Mouse (Mus musculus) hindbrain, embryonic 12.5 days (tissue): ENCODE measurements around the gene Ranbp10. TPM values are rescaled to one million over a fixed set of nuclear protein-coding genes. Genes with fewer than 3 reads are reported as not detected.

ENCODE experiments used
- ATAC-seq: fragments of 200-750 bp; cut with Nextera tagmentation; 2 replicates; pipeline ENCODE4 v1.8.0; 2017; ENCODE audit warnings: moderate TSS enrichment; ENCODE audit not compliant: low FRiP score
- H3K27ac ChIP-seq: fragments of 300-500 bp; sonication (generic); 2 replicates; pipeline ENCODE4 v1.5.1; 2016; ENCODE audit warnings: mild to moderate bottlenecking
- H3K27me3 ChIP-seq: fragments of 300-500 bp; sonication (generic); 2 replicates; pipeline ENCODE4 v1.6.1; 2016; ENCODE audit warnings: mild to moderate bottlenecking
- H3K36me3 ChIP-seq: fragments of 300-500 bp; sonication (generic); 2 replicates; pipeline ENCODE4 v1.6.1; 2016; ENCODE audit warnings: mild to moderate bottlenecking
- H3K4me1 ChIP-seq: fragments of 300-500 bp; sonication (generic); 2 replicates; pipeline ENCODE4 v1.6.1; 2016
- H3K4me2 ChIP-seq: fragments of 300-500 bp; sonication (generic); replicated peaks from 2 replicates; pipeline ENCODE4 v1.6.1; 2016; ENCODE audit warnings: mild to moderate bottlenecking
- H3K4me3 ChIP-seq: fragments of 300-500 bp; sonication (generic); 2 replicates; pipeline ENCODE4 v1.5.1; 2016; ENCODE audit warnings: mild to moderate bottlenecking
- H3K9ac ChIP-seq: fragments of 300-500 bp; sonication (generic); 2 replicates; pipeline ENCODE4 v1.6.1; 2016; ENCODE audit warnings: mild to moderate bottlenecking, moderate library complexity
- H3K9me3 ChIP-seq: fragments of 300-500 bp; sonication (generic); replicated peaks from 2 replicates; pipeline ENCODE4 v1.6.1; 2016; ENCODE audit warnings: mild to moderate bottlenecking
- WGBS: fragments of 180-500 bp; shearing (Covaris S2); methylation state at CpG from one replicate; pipeline ENCODE4 v1.1.7; 2016; 5-methylcytosine and 5-hydroxymethylcytosine counted together
- polyA plus RNA-seq: library from polyadenylated mRNA; unstranded; fragments of >200 nt; fragmentation: Nextera tagmentation; extraction: Ambion mirVana; gene quantifications from 2 replicates; pipeline ENCODE4 v1.2.1, GENCODE M21; 2016

Ranbp10 gene
- polyA plus RNA-seq, 1 experiment from 2014 or later = 14.6 TPM

DNA sequence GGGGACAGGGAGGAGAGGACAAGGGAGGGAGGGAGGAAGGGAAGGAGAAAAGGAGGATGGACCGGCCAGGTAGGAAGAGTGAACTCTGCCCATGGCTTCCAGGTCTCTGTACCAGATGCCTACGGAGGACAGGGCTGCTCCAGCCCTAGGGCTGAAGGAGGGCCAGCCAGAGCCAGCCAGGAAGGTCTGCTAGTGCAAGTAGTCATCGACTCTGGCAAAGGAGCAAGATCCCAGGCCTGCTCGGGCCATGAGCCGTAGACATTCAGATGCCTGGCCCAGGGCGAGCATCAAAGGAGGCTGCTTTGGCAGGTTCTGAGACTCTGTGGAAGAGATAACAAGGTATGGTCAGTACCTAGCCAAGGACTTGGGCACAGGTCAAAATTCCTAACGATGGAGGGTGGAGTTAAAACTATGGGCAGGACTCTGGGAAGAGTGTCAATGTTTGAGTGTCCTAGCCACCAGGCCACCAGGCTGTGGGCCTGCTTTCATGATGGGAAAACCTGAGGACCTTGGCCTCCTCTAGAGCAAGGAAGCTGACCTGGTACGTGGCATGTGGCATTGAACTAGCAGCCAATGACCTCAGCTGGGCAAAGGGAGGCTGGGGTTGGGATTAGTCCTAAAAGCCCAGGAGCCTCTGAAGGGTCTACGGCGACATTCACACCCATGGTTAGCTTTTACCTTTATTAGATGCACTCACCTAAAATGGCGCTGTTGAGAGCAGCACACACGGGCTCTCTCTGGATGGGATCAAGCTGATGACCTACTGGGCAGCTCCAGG, 55.6 kb downstream of the Ranbp10 start:
- H3K36me3 ChIP-seq = peaks cover 80% of the 10 kb centered on the region
- WGBS = 93% methylated on average over 12 of the region's 12 CpGs

DNA sequence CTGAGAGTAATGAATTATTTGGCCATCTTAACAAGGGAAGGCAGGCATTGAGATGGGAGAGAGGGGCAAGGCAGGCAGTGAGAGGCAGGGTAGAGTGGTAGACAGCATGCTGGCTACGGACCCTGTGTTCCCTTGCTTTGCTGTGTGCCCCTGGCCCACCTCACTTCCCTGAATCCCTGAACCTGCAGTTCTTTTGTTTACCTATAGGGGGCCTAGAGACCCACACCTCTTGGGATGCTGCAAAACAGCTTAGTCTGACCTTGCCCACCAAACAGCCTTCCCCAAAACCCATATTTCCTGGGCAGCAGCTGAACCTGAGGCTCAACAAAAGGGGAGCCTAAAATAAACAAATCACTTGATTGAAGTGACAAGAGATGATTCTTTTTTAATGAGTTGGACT, 56.5 kb downstream of the Ranbp10 start:
- H3K9me3 ChIP-seq = no peaks in the 10 kb centered on the region
- no peaks in the 10 kb centered on the region for H3K4me1 ChIP-seq
- H3K4me3 ChIP-seq = no peak overlapping the region
- peak; percentile 50; the same call in 1 of the 2 replicates for ATAC-seq
- no peak overlapping the region for H3K27ac ChIP-seq
- H3K4me2 ChIP-seq = no peak overlapping the region
- no peaks in the 10 kb centered on the region for H3K27me3 ChIP-seq
- no peak overlapping the region for H3K9ac ChIP-seq
- H3K36me3 ChIP-seq = peaks cover 71% of the 10 kb centered on the region
- 91% methylated on average over 1 of the region's 1 CpGs for WGBS

More for the DNA sequence above, 55.6 kb downstream of the Ranbp10 start:
- Histone ChIP-seq H3K4me1 (no peaks in the 10 kb centered on the region), H3K9ac (no peak overlapping the region), H3K27me3 (no peaks in the 10 kb centered on the region), H3K9me3 (no peaks in the 10 kb centered on the region), H3K4me2 (no peak overlapping the region), H3K27ac (no peak overlapping the region), H3K4me3 (no peak overlapping the region)
- ATAC-seq = no peak

DNA sequence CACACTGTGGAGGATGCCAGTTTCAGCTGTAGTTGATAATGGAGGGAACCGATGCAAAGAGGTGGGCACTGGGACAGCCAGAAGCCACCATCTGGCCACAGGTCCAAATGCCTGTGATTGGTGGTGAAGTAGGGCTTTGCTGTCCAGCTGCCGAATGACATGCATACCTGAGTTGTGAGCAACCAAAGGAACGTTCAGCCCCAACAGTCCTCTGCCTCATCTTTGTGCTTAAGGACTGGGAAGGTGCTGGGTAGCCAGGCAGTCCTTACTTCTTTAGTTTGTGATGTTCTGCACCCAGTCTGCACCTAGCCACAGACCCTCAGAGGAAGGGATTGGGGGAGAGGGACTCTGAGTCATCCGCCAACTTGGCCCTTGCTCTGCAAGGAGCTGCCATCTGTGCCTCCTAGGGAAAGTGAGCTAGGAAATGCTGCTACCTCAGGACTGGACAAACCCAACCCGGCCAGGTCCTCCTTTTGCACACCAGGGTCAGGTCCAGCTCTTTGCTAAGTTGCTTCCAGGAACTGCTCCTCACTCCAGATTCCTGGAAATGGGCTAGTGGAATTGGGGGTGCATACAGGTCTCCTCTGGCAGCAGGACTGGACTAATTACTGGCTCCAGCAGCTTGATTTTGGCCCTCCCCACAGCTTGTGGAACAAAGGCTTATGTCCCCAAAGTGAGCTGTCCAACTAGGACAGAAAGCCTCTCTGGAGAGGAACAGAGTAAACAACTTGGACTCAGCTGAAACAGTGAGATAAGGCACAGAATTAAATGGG, 58.5 kb downstream of the Ranbp10 start:
- Histone ChIP-seq H3K27ac (no peak overlapping the region), H3K27me3 (no peaks in the 10 kb centered on the region), H3K9ac (no peak overlapping the region), H3K4me1 (no peaks in the 10 kb centered on the region), H3K4me2 (no peak overlapping the region), H3K36me3 (peaks cover 53% of the 10 kb centered on the region), H3K9me3 (no peaks in the 10 kb centered on the region), H3K4me3 (no peak overlapping the region)
- WGBS = 94% methylated on average over 5 of the region's 5 CpGs
- no peak for ATAC-seq

DNA sequence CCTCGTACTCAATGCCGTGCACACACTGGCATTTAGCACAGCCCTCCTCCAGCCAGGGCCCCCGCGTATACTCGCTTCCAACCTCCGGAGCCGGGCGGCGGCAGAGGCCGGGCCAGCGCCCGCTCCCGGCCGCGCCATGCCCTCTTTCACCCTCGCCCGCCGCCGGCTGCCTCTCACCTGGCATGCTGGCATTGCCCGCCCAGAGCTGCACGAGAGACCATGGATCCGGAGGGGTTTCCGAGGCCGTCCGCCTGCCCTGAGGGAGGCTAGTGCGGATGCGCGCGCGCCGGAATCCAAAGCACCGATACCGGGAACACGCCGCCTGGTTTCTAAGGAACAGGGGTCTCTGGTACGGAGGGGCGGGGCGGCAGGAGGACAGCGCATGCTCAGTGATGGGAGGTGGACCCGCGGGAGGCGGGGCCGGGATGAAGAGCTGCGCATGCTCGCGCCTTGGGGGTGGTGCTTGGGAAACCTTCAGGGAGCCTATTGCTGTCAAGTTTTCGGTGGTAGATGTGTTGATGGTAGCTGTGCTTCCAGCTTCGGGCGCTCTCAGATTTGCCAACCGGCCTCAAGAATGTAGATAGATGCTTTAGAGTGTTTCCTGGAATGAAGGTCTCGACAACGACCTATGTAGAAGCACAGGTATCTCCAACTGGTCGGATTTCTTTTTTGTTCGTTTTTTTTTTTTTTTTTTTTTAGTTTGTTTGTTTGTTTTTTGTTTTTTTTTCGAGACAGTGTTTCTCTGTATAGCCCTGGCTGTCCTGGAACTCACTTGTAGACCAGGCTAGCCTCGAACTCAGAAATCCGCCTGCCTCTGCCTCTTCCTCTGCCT, 68.7 kb downstream of the Ranbp10 start, which contains the start of gene Gfod2:
Gfod2 (minus strand) TSS at position 388 of the 832 bp plus-strand sequence.
- ATAC-seq = peak; percentile 98
- peak within 1 kb of the TSS; percentile 91 for H3K9ac ChIP-seq
- H3K27me3 ChIP-seq = no peaks in the 10 kb centered on the region
- H3K4me2 ChIP-seq = peak within 1 kb of the TSS; percentile 73
- H3K9me3 ChIP-seq = no peaks in the 10 kb centered on the region
- WGBS = 3% methylated on average over 57 of the region's 57 CpGs
- peaks cover 21% of the 10 kb centered on the region for H3K4me1 ChIP-seq
- peak within 1 kb of the TSS; percentile 85 for H3K4me3 ChIP-seq
- H3K27ac ChIP-seq = peak within 1 kb of the TSS; percentile 92
- no peaks in the 10 kb centered on the region for H3K36me3 ChIP-seq

GRCm38 (mm10) chr8:105757796-105758276, 69.3 kb downstream of the Ranbp10 start:
- Histone ChIP-seq H3K4me1 (peaks cover 21% of the 10 kb centered on the region), H3K27ac (peak overlapping the region; percentile 92), H3K27me3 (no peaks in the 10 kb centered on the region), H3K4me2 (peak overlapping the region; percentile 73), H3K36me3 (no peaks in the 10 kb centered on the region), H3K9ac (peak overlapping the region; percentile 91), H3K9me3 (no peaks in the 10 kb centered on the region), H3K4me3 (peak overlapping the region; percentile 85)
- no peak for ATAC-seq
- 2% methylated on average over 12 of the region's 12 CpGs for whole genome bisulfite sequencing

GRCm38 (mm10) chr8:105754688-105755087, 72.5 kb downstream of the Ranbp10 start:
- no peak overlapping the region for H3K4me3 ChIP-seq
- H3K36me3 ChIP-seq = no peaks in the 10 kb centered on the region
- no peak overlapping the region for H3K27ac ChIP-seq
- no peak overlapping the region for H3K9ac ChIP-seq
- no peak overlapping the region for H3K4me2 ChIP-seq
- H3K9me3 ChIP-seq = no peaks in the 10 kb centered on the region
- peaks cover 35% of the 10 kb centered on the region for H3K4me1 ChIP-seq
- no peak for ATAC-seq
- WGBS = 87% methylated on average over 2 of the region's 2 CpGs
- no peaks in the 10 kb centered on the region for H3K27me3 ChIP-seq

DNA sequence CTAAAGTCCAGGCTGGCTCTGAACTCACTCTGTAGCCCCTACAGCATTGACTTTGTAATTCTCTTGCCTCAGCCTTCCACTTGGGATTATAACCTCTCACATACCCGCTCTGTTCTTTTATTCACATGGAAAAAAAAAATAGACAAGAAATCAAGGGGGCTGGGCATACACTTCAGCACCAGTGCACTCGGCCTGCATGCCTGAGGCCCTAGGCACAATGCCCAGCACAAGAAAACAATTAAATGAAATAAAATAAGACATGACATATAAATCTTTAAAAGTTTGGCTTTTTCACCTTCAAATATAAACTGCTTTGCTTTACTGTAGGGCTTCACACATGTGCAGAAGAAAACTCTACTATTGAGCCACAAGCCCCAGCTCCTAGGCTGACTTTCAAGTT, 73.2 kb downstream of the Ranbp10 start:
- Histone ChIP-seq H3K4me1 (peaks cover 34% of the 10 kb centered on the region), H3K4me2 (no peak overlapping the region), H3K9me3 (no peaks in the 10 kb centered on the region), H3K4me3 (no peak overlapping the region), H3K9ac (no peak overlapping the region), H3K36me3 (no peaks in the 10 kb centered on the region), H3K27me3 (no peaks in the 10 kb centered on the region), H3K27ac (no peak overlapping the region)
- WGBS = 89% methylated on average over 2 of the region's 2 CpGs
- ATAC-seq = no peak

GRCm38 (mm10) chr8:105750606-105751005, 76.5 kb downstream of the Ranbp10 start:
- no peaks in the 10 kb centered on the region for H3K27me3 ChIP-seq
- peak; percentile 52; the same call in 1 of the 2 replicates for ATAC-seq
- no peaks in the 10 kb centered on the region for H3K36me3 ChIP-seq
- 0 out of 2 replicates have a peak overlapping the region, but pooled peaks have one; percentile 35 for H3K27ac ChIP-seq
- peaks cover 25% of the 10 kb centered on the region for H3K4me1 ChIP-seq
- no peak overlapping the region for H3K9ac ChIP-seq
- H3K4me2 ChIP-seq = peak overlapping the region; percentile 30
- H3K4me3 ChIP-seq = no peak overlapping the region
- WGBS = 12% methylated on average over 11 of the region's 11 CpGs
- H3K9me3 ChIP-seq = no peaks in the 10 kb centered on the region

- no peaks in the 10 kb centered on the region for H3K27me3 ChIP-seq
- H3K27ac ChIP-seq = no peak overlapping the region
- ATAC-seq = no peak
- H3K9me3 ChIP-seq = no peaks in the 10 kb centered on the region
- H3K4me2 ChIP-seq = no peak overlapping the region
- WGBS = 82% methylated on average over 4 of the region's 4 CpGs
- no peak overlapping the region for H3K9ac ChIP-seq
- H3K36me3 ChIP-seq = no peaks in the 10 kb centered on the region
- H3K4me3 ChIP-seq = no peak overlapping the region
- H3K4me1 ChIP-seq = no peaks in the 10 kb centered on the region
These were observed 83.8 kb downstream of the Ranbp10 start for GRCm38 (mm10) chr8:105743301-105743700.

DNA sequence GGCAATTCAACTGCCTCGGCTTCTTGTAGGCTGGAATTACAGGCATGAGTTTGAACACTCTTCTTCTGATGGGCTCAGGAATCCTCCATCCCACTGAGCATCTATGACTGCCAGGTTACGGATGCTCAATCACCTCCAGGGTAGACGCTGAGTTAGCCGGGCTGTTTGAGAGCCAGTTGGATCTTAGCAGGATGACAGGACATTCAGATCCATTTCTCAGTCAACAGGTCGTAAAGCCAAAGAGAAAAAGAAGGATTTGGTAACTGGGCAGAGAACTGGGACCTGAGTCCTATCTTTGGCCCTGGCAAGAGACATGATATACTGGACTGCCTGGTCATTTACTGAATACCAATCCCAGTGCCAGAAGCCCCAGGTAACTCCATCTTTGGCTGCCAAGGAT, 87.9 kb downstream of the Ranbp10 start:
- Histone ChIP-seq H3K9me3 (no peaks in the 10 kb centered on the region), H3K4me2 (no peak overlapping the region), H3K27me3 (no peaks in the 10 kb centered on the region), H3K4me1 (no peaks in the 10 kb centered on the region), H3K36me3 (0 out of 2 replicates have a peak, but pooled peaks cover 4% of the 10 kb centered on the region), H3K4me3 (no peak overlapping the region), H3K9ac (no peak overlapping the region), H3K27ac (no peak overlapping the region)
- no peak for ATAC-seq
- 95% methylated on average over 5 of the region's 5 CpGs for WGBS

GRCm38 (mm10) chr8:105732186-105732585, 95.0 kb downstream of the Ranbp10 start:
- no peak overlapping the region for H3K4me2 ChIP-seq
- H3K27me3 ChIP-seq = no peaks in the 10 kb centered on the region
- H3K9me3 ChIP-seq = no peaks in the 10 kb centered on the region
- H3K9ac ChIP-seq = no peak overlapping the region
- H3K4me1 ChIP-seq = no peaks in the 10 kb centered on the region
- 95% methylated on average over 5 of the region's 5 CpGs for WGBS
- no peak for ATAC-seq
- H3K27ac ChIP-seq = no peak overlapping the region
- H3K4me3 ChIP-seq = no peak overlapping the region
- peaks cover 16% of the 10 kb centered on the region for H3K36me3 ChIP-seq
